Mouse (Mus musculus): ENCODE data around the gene Gm36210.

DNA sequence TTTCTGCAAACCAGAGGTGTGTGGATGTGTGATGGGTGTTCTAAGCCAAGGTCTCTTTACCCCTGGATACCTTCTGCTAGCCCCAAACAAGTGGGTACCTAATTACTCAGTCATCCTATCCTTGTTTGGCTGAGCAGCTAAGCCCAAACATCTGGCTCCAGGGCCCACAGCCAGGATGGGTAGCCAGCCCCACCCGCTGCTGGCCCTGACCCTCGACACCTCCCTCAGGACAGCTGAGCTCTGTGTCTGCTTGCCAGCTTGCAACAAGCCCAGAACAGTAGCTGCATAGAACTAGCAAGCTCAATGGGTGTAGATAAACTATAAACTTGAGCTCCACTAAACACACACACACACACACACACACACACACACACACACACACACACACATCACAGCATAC is 41.5 kb upstream of the Gm36210 start:
- TF ChIP-seq CTCF (IDR thresholded peaks at IDR 0.05; ENCODE audit: extremely low read depth, insufficient read depth, insufficient read length, insufficient replicate concordance): no peak
- no peak for TF ChIP-seq POLR2A (IDR thresholded peaks at IDR 0.05; ENCODE audit: low read depth, low read length)
